Mouse (Mus musculus): ENCODE measurements around the gene Pmf1.
"Not testable (repeated sequence)": the region's sequence is repeated elsewhere in the genome, so short reads cannot be mapped to it uniquely, and the experiment has no call there.

The Pmf1 gene

DNA sequence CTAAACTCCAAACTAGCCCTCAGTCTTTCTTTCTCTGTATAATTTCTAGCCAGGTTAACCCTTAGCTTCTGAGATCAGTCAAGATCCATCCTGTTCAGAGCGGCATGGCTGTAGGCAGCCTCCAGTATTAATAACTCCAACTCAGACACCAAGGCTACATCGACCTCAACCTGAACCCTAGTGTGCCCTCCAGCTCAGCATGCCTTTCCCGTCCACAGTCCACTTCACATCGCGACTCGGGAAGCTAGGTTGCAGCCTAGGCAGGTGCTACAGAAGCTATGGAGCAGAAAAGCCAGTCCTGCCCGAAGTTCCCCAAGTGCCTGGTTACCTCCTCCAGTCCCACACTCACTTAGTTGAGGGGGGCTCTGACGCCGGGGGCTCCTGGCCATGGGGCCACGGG lies 27.3 kb upstream of the Pmf1 start:
- no peak for DNase-seq

DNA sequence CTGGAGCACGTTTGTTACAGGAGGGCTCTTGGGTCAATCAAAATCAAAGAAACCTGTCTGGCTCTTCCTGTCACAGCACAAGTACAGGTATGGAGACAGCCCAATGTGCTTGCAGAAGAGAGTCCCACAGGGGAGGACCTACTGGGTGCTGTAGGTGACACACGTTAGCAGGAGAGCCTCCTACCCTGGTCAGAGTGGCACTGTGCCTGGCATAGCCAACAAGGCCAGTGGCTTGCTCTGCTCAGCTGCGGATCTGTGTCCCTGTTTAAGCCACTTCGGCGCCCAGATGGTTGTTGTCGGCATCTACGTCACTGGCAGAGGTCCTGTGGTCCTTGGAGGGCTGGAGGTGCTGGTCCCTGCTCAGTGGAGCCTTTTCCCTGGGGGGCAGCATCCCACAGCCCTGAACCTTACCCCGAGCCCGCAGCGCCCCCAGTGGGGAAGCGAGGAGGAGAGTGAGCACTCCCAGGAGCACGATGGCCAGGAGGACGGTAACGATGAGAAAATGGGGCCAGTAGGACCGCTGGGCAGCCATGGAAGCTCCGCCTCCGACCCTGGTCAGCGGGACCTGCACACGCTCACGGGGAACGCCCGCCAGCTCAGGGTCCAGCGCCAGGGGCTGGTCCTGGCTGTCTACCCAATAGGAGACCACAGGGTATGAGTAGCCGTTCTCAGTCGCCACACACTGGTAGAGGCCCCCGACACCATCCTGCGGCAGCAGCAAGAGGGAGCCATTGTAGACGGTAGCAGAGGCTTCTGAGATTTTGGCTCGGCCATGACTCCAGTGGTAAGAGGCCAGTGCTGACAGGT lies 26.5 kb upstream of the Pmf1 start:
- DNase-seq, result peak; percentile 56

DNA sequence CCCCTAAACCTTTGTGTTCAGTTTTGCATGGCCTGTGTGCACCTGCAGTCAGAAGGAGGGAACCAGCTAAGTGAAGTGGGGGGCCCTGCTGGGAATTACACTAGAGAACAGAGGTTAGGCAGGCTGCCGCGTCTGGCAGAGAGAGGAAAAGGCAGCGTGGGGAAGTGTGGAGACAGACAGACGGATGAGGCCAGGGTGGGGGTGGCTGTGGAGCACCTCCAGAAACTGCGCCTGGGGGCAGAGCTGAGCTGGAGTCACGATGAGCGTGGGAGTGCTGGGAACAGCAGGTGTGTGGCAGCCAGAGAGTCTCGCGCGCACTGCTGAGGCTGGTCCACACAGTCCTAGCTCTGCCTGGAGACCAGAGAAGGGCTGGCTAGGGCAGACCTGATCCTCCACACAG lies 25.4 kb upstream of the Pmf1 start:
- DNase-seq, result peak; percentile 91

DNA sequence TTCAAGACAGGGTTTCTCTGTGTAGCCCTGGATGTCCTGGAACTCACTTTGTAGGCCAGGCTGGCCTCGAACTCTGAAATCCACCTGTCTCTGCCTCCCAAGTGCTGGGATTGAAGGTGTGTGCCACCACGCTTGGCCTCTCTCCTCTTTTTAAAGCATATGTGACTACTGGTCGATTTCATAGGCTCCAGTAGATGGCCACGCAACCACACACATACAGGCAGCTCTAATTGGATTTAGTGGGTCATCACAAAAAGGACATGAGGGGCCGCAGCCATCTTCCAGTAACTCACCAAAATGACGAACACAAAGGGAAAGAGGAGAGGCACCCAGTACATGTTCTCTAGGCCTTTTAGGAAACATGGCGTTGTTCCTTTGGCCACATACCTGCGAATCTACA lies 18.5 kb upstream of the Pmf1 start:
- not testable (repeated sequence) for DNase-seq

DNA sequence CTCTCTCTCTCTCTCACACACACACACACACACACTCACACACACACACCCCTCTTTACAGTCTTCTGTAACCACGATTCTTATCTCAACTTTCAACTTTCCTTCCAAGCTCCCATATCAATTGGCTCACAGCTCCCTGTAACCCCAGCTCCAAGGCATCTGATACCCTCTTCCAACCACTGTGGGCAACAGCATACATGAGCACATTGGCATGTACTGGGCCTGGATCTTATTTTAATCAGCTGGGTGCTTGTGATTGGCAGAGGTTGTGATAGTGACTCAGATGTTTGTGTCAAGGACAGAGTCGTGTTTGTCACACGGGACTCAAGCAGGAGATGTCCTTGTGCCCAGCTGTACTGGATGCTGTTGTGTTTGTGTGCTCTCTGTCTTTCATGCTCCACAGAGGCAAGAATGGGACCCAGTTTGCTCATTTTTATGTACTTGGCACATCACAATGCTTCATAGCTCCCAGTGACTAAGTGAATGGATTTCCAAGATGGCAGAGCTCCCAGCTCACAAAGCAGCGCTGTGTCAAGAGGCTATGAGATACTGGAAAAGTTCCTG lies 17.3 kb upstream of the Pmf1 start:
- no peak for DNase-seq

DNA sequence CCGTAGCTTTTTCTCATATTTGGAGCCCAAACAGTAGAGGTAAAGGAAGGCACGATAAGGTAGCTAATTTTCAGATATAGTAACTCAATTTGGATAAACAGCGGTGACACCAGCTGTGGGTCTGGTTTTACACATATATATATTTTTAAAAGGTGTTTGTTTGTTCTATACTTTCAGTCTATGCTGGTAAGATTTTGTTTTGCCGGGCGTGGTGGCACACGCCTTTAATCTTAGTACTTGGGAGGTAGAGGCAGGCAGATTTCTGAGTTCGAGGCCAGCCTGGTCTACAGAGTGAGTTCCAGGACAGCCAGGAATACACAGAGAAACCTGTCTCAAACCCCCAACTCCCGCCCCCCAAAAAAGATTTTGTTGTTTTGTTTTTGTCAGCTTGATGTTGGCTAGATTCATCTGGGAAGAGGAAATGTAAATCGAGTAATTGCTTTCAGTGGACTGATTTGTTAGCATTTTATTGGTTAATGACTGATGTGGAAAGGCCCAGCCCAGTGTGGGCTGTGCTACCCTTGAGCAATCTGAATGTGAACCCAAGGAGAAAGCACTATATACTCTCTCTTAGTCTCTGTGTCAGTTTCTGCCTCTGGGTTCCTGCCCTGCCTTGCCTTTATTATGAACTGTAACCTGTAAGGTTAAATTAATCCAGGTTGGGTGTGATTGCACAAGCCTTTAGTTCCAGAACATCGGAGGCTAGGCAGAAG lies 15.7 kb upstream of the Pmf1 start:
- DNase-seq, result no peak

DNA sequence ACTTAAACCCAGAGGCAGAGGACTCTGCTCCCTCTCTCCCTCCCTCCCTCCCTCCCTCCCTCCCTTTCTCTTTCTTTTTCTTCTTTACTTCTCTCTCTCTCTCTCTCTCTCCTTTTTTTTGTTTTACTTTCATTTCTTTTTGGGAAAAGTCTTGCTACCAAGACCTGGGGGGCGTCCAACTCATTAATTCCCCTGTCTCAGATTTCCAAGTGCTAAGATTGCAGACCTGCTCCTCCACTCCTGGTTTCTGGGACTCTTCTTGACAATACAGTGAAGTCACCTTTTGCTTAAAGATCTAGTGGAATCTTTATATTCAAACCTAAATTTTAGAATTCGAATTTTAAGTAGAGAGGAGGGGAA lies 15.2 kb upstream of the Pmf1 start:
- DNase-seq, result no peak

DNA sequence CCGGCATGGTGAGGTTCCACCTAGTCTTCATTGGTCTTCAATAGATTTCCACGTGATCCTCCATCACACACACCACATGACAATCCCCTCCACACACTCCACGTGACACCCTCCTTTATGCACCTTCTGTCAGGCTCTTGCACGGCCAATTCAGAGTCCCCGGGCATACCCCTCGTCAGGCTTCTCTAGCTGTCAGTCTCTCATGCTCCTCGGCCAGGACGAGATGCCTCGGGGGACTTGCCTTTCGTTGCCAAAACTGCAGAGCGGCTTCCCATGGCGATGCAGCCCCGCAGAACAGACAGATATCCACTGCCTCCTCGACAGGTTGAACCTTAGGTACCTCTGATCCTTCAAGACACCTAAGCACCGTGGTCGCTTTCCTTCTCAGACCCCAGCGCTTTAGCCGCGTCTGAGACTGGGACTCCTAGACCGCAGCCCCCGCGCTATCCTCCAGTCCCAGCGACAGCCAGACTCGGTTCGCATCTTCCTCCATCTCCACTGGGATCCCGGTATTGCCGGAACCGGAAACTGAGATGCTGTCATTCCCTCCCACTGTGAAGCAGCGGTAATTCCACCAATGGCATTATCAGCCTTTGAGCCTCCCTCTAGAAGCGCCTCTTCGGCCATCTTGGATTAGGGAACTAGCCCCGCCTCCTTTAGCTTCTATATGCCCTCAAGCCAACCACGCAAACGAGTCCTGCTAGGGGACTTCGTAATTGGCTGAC lies 14.6 kb upstream of the Pmf1 start, which contains the start of gene Slc25a44:
Slc25a44 (minus strand) TSS at position 535 of the 725 bp plus-strand sequence.
- DNase-seq, result peak; percentile 97

DNA sequence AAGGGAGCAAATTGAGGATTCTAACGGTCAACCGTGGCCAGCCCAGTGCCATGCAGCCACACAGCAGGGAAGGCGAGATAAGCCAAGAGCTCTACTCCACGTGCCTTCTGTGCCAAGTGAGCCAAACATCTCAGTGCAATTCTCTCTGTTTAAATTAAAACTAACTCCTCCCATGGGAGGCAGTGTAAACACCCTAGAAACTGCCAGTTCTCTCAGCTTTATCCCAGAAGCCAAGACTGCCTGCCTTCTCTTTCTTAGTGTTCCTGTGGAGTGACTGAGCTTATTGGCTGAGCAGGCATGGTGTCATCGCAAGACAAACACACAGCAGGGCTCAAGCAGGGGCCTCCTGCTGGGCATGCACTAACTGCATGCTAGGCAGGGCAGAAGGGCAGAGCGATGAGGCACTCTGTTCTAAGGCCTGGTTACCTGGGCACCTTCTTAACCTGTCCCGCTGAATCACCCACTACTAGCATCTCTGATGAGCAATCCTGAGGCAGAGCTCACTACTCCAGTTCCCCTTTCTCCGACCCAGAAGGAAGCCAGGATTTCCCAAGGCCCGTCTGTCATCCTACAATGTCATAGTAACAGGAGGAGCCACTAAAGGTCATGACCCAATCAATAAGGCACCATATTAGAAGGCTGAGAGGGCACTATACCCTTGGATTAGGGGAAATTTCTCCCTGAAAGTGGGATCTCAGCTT lies 12.0 kb upstream of the Pmf1 start:
- DNase-seq, result no peak

DNA sequence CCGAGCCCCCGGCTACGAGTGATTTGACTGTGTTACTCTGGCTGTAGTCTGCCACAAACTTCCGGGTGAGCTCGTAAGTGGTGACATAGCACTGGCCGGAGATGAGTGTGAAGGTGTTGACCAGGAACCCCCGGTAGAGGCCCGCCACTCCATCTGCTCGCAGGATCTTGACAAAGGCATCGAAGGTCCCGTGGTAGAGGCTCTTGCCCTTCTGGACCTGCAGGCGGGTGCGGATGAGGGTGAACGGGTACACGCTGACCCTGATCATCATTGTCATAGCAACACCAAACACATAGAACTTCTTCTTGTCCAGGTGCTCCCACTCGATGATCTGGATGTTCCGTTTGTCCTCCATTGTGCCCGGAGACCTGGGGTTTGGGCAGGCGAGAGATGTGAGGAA lies 10.6 kb upstream of the Pmf1 start:
- no peak for DNase-seq

DNA sequence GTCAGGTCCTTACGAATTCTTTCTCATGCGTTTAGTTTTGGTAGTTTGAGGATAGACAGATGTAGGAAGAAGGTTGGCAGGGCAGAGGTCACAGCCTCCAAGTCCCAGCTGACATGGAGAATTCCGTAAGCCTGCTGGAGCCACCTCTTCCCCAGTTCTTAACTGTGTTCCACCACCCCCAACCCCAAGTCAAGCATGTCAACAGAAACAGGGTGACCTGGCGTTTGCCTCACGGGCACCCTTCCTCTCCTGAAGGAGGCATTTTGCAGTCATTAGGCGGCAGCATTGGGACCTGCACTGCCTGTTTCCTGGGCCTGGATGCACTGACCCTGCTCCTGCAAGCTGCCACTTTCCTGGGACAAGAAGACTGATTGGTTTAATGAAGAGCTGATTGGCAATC lies 7.9 kb upstream of the Pmf1 start:
- no peak for DNase-seq

DNA sequence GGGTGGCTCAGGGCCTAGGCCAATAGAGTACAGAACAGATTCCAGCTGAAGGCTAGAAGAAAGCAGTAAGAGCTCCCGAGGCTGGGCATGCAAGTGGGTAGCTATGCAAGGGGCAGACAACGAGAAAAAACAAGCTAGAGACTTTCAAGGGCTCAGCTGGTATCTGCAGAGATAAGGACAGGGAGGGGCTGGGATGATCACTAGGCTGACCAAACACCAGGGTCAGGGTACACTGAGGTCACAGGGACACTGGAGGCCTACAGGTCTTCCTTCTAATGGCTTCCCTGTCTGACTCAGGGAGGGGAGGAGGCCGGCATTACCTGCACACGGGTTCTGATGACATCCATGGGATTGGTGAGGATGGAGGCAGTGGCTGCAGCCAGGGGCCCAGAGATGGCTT lies 5.5 kb upstream of the Pmf1 start:
- no peak for DNase-seq

DNA sequence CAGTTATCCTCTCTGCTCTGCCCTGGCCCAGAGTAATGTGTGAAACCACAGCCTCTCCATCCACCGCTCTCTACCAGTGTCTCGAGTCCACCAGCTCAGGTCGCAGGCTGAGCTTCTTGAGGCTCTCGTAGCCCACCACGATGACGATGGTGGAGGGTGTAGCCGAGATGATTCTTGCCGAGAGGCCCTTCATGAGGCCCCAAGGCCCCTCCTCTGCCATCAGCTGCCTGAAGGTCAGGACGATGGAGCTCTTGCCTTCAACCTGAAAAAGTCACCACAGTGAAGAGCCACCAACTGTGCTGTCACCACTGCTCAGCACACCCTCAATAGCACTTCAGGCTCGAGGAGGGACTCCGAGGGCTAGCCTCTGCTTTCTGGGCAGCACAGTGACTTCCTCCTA lies 2.5 kb upstream of the Pmf1 start:
- DNase-seq, result no peak

DNA sequence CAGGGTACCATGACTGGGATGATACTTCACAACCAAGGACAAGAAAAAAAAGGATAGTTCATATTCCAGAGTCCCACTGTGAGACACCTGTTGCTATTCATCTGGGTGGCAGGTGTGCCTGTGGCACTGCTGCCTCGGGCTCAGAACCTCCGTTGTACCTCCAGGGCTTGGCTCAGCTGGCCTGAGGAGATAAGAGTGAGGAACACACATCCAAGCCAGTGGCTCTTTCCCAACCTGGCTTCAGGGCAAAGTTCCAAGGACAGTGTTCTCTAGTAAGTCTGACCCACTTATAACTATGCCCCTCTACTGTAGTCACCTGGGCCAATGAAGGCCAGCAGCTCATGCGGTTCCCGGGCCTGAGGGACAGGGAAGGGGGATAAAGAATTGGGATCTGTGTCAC lies 1.6 kb upstream of the Pmf1 start:
- no peak for DNase-seq

DNA sequence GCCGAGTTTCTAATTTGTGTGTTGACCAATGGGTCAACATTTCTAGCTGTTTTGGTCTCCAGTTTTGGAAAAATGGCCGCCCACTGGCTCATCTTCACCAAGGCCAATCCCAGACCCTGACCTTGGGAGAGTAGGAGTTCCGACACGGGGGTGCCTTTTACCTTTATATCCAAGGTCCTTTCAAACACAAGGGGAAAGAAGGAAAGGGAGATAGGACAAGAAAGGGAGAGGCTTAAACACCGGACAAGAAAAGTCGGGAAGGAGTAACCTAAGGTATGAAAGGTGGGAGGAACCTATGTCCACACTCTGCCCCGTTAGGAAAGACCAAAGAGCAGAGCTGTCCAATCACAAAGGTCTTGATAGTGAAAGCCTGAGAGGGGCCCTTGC lies 507 bp upstream of the Pmf1 start:
- no peak for DNase-seq

DNA sequence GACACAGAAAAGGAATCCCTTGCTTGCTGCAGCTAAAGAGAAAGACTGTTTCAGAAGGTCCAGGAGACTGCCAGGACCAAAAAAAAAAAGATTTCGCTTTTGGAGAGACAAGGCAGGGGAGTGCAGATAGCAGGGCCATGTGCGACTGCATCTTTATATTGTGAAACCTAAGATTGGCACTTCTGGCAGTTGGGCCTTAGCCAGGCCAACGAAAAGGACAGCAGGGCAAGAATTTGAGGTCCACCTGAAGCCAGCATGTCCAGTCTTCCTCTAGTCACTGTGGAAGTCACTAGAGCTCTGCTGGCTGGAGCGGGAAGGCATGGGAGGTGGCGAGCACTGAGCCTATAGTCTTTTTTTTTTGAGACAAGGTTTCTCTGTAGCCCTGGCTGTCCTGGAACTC lies 1.2 kb downstream of the Pmf1 start:
- DNase-seq, result no peak

DNA sequence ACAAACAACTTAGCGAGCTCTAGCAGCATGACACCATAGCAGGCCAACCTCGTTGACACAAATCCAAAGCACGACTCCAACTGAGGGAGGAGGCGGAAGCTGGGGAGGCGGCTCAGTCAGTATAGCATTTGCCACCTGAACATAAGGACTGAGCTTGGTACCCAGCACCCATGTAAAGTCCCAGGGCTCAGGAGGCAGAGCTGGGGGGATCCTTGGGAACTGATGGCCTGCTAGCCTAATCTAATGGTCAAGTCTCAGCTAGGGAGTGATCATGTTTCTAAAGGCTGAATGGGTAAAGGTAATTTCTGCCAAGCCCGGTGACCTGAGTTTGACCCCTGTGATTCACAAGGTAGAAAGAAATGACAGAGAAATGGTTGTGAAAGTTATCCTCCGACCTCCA lies 2.6 kb downstream of the Pmf1 start:
- no peak for DNase-seq

DNA sequence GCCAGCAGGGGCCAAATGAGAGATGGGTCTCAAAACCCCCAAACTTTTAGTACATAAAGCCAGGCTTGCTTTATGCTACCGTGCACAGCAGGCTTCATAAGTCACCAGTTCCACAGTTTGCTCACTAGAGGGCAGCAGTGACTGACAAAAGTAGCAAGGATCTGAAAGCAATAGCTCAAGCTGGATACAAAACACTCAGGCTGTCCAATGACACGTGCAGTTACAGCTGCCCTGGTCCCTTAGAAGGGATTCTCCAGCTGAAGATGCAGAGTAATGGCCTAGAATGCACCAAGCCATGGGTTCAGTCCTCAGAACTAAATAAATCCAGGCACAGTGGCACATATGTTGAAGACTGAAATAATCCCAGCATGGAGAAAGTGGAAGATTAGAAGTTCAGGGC lies 3.0 kb downstream of the Pmf1 start:
- peak; percentile 70 for DNase-seq

DNA sequence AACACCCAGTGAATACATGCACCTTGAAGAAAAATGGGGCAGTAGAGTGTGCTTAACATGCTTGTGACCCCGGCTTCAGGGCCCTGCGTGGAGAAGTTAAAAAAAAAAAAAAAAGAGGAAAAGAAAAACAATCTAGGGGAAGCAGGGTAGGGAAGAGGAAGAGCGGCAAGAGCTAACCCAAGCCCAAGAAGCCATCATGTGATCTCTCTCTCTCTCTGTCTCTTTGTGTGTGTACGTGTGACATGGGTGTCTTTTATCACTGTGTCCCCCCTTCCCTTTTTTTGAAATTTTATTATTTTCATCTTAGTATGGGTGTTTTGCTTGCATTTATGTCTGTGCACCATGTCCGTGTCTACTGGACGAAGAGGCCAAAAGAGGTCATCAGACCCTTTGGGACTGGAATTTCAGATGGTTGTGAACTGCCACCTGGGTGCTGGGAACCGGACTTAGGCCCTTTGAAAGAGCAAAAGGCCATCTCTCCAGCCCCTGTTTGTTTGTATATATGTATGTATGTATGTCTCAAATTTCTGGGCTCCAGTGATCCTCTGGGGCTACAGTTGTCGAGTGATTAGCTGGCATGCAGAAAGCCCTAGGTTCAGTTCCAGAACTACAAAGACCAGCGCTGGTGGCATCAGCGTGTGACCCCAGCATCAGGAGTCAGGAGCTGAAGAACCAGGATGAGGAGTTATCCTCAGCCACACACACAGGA lies 6.5 kb downstream of the Pmf1 start:
- no peak for DNase-seq

DNA sequence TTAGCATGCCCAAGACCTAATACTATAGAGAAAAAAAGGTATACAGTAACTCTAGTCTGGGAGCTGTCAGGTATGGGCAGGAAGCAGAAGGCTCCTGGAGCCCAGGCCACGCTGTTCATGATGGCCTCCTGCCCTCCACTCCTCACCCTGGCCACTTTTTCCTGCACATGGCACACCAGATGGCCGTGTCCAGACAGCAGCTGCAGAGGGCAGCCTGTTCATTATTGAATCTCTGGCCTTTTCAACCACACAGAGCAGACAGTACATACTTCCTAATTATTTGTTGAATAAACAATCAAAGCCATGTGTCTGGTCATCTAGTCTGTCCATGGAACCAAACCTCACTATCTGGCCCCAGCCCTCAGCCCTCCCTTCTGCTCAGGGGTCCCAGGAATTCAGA lies 11.5 kb downstream of the Pmf1 start:
- DNase-seq, result no peak

DNA sequence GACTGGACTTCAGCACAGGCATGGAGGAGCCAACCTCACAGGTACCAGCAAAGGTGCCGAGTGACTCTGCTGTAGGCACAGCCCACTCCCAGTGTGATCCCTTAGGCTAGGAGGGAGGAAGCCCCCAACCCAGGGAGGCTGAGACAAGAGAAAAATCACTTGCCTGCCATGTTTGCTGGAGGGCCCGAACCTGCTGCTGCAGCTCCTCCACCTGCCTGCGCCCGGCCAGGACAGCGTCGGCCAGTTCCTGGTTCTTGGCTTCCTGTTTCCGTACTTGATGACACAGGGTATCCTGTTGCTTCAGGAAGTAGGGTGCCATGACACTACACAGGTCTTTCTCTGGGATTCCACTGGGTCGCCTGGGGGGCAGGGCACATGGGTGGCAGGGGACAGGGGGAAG lies 14.4 kb downstream of the Pmf1 start:
- DNase-seq, result no peak

DNA sequence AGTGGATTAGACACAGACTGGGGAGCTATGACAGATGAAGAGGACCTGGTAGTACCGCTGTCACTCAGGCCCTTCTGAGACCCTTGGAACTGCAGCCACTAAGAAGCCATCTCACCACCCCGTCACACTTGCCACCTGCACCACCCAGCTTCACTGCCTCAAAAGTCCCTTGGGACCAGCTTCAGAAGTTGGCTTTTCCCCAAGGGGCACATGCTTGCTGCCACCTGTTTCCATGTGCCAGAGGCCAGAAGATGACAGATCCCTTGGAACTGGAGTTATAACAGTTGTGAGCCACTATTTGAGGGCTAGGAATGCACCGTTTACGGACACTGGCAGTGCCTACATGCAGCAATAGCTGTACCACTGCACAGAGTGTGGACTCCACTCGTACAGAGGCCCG lies 14.8 kb downstream of the Pmf1 start:
- no peak for DNase-seq
